Mouse (Mus musculus): Measurements from ENCODE around the gene Igfbp6. TPM values are rescaled to one million over a fixed set of nuclear protein-coding genes. Genes with fewer than 3 reads are reported as not detected.
"Not testable (repeated sequence)": the region's sequence is repeated elsewhere in the genome, so short reads cannot be mapped to it uniquely, and the experiment has no call there.

Gene Igfbp6
- total RNA-seq, 1 experiment from 2014 or later: 17.1 TPM

DNA sequence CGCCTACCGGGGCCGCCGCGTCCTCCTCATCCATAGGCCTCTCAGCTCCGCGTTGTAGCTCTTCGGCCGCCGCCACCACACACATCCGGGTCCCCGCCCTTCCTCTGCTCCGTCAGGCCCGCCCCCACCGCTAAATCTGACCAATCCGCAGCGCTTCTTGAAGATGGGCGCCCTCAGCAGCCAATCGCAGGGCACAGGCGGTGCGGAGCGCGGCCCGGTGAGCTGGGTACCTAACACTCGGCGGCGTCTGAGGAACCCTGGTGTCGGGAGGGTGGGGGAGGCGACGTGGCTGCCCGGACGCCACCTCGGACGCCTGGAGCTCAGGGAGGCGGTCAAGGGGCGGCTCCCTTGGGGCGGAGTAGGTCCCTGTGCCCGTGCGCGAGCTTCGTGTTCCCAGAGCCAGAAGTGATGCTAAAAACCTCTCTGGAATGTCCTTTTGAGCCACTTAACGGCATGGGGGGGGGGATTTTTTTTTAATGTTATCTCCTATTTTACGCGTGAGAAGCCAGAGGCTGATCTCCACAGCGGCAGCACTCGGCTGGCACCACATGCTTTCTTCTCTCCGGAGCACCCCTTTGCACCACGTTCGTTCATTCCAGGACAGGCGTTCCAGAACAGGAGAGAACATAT is 7.9 kb upstream of the Igfbp6 start, which contains the start of gene Spryd3:
Gene Spryd3, minus strand, starts transcription at position 106 of the 630 bp plus-strand sequence.
- DNase-seq: peak; percentile 97

DNA sequence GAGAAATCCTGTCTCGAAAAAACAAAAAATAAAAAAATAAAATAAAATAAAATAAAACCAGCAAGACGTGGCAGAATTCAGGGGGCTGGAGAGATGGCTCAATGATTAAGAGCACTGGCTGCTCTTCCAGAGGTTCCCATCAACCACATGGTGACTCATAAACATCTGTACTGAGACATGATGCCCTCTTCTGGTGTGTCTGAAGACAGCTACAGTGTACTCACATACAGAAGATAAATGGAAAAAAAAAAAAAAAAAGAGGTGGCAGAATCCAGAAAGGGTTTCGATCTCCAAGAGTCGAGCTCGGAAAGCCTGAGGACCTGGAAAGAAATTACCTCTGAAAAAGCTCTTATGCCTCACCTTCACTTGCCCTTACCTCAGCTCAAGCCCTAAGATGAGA is 3.0 kb upstream of the Igfbp6 start:
- no peak for DNase-seq

DNA sequence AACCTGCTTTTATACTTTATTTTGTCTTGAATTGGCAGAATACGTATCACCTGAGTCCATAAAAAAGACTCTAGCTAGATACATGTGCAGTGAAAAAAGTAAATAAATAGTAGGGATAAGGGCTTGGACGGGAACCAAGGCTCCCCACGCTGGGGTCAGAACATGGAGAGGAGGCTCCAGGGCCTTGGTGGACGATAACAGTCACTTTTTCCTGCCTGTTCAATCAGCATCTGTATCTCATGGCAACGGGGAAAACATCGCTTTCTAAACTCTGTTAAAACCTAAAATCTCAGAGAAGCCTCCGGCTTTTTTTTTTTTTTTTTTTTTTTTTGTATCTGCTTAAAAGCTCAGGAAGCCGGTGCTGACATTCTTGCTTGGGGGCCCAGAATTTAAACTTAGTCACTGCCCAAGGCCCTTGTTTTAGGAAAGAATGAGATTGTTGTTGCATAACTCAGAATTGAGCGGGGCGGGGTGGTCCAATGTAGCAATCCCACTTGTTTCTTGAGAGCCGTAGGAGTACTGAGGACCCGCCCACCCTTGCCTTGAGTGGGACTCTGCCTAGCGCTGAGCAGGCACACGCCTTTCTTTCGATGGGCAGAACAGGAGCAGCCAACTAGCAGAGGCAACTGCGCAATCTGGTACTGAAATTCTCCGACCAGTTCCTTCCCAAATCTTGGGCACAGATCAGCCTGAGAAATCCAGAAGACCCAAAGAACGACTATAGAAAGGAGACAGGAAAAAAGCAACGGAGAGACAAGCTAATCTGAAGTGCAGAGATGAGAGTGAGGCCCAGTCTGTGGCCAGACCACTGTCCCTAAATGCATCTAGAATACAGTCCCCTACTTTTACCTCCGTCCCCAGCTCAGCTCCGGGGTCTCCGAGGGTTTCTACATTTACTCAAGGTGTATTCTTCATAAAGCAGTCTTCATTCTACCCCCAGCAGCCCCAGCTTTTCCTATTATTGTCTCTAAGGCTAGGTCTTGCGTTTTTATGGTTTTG is 949 bp upstream of the Igfbp6 start:
- no peak for DNase-seq

DNA sequence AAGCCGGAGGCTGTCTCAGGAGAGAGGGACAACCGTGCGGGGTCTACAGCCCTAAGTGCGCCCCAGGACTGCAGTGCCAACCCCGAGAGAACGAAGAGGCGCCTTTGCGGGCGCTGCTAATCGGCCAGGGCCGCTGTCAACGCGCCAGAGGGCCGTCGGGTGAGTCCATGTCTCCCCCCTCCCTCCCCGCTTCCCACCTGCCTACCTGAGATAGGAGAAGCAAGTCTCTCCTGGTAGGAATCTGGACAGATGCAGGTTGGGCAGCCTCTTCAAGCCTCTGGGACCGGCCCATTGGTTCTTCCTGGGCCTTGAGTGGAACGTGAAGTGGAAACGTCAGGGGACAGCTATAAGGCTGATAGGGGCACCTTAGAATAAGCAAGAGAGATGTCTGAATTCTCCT is 564 bp downstream of the Igfbp6 start:
- DNase-seq: no peak

DNA sequence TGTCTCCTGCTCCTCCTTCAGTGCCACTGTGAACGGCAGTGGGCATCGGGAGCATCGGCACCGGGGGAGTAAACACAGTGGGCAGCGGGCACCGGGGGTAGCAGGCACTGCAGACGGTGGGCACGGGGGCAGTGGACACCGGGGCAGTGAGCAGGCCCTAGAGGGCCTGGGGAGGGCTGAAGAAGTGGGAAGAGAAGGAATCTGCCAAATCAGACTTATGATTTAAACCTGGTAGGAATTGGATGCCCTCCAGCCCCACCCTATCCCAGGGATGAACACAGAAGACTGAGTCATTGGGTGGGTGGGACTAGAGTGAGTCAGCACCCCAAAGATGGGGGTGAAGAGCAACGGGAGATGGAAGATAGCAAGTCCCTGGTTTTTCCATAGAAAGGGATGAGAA is 1.2 kb downstream of the Igfbp6 start:
- DNase-seq: peak; percentile 78

DNA sequence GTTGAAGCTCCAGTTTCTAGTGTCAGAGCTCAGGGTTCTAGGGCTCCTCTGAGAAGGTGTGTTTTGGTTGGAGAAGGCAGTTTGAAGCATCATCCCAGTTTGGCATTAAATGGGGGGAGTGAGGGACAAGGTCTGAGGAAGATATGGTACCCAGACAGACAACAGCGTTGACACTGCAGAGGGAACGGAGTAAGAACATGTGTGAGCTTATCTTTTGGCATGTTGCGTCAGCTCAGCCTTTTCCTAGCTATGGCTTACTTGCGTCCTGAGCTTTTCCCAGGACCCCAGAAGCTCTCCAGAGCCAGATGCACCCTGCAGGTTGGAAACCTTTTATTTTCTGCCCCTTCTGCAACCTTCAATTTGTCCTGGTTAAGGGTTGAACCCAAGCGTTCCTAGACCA is 1.9 kb downstream of the Igfbp6 start:
- no peak for DNase-seq

DNA sequence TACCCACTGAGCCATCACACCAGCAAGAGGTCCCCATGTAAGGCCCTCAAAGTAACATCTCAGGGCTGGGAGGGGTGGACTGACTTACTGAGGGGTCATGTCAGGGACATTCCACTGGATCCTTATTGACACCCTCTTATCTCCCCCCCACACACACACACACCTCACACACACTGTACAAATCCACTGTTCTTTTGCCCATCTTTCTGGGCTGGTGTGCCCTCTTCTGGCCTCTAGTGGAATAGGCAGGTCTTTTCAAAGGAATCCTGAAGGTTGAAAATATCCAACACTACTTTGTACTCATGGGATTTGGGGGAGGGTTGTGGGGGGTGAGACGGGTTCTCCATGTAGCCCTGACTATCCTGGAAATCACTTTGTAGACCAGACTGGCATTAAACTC is 2.7 kb downstream of the Igfbp6 start:
- DNase-seq: peak; percentile 42

DNA sequence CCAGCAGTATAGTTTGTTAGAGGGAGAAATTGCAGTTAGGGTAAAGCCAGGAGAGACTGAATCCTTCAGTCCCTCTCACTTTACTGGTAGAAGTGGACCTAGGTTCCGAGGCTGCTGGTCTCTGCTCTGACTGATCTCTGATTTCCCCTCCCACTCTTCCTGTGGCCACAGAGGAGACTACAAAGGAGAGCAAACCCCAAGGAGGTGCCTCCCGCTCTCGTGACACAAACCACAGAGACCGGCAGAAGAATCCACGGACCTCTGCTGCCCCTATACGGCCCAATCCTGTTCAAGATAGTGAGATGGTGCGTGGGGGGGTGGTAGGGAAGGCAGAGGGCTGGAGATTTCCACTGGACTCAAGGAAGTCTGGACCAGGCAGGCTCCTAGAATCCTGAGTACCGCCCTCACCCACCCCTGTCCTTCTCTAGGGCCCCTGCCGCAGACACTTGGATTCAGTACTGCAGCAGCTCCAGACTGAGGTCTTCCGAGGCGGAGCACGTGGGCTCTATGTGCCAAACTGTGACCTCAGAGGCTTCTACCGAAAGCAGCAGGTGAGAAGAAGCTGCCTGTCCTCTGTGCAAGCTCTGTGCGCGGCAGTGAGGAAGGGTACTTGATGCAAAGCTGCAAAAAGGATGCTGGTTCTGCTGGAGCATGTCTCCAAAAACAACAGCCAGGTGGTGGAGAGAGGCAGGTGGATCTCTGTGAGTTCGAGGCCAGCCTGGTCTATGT is 3.7 kb downstream of the Igfbp6 start:
- no peak for DNase-seq

DNA sequence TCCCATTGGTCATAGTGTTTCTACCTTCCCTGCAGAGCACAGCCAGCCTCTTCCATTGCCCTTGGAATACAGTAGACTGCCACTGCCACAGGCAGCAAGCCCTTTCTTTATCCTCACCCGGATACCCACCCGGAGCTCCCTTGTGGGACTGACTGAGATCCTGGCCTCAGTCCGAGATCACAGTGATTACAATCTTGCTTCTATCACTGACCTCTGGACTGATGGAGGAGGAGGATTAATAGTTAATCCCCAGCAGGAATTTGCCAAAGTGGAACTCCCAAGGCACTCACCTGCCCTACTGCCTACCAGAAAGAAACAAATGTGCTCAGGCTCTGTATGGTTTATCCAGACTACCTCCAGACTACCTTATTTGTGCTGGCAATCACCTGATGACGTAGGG is 5.4 kb downstream of the Igfbp6 start:
- no peak for DNase-seq

DNA sequence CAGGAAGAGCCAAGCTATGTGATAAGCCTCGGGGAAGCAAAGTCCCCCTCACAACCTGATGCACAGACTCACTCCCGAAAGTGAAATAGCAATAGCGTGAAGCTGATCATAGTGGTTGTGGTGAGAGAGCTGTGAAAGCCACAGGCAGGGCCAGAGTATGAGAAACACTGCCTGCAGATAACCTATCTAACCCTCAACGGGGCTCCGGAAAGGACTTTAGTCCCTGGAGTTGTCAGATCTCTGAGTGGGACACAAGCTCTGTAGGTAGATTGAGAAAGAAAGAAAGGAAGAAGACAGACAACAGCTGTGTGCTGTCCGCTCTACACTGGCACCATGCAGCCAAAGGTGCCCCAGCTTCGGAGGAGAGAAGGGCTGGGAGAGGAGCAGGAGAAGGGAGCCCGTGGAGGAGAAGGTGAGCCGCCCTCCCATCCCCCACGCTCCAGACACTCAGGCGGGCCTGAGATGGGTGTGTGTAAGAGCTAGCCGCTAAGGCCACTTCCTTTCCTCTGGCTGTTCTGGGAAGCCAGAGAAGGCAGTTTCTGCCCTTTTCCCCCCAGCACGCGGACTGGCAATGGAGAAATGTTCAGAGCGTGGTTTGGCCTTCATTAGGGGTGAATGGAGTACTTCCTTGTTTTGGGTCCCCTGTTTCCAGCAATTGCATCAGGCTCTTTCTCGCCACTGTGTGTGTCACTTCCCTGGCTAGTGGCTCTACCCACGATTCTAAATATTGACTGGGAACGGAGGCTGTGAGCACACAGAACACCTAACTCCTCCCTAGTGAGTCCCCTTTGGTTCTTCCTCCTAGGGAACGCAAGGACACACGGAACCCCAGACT is 6.4 kb downstream of the Igfbp6 start, which contains the start of gene Soat2:
Gene Soat2, plus strand, starts transcription at position 226 of the 835 bp plus-strand sequence.
- DNase-seq: no peak

DNA sequence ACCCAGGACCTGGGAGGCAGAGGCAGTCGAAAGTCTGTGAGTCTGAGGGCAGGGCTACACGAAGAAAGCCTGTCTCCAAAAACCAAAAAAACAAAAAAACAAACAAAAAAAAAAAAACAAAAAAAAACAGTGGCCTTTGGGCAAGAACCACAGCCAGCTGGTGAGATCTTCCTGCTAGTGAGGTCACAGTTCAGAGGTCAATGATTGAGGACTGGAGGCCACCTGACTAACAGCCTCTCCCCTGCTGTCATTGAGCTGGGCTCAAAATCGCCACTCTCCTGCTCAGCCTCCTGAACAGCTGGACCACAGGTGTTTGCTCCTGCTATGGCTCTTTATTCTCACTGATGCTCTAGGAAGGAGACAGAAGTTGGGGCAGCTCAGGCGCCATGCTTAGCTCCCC is 8.5 kb downstream of the Igfbp6 start:
- DNase-seq: no peak

DNA sequence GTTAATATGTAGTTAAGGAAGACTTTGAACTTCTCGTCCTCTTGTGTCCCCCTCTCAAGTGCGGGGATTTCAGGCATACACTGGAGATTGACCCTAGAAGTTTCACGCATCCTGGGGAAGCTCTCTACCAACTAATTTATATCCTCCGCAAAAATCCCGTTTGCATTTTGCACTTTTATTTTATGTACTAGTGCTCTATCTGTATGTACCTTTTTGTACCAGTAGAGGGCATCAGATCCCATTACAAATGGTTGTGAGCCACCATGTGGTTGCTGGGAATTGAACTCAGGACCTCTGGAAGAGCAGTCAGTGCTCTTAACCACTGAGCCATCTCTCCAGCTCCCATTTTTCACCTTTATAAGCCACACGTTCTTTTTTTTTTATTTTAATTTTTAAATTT is 10.8 kb downstream of the Igfbp6 start:
- DNase-seq: not testable (repeated sequence)

DNA sequence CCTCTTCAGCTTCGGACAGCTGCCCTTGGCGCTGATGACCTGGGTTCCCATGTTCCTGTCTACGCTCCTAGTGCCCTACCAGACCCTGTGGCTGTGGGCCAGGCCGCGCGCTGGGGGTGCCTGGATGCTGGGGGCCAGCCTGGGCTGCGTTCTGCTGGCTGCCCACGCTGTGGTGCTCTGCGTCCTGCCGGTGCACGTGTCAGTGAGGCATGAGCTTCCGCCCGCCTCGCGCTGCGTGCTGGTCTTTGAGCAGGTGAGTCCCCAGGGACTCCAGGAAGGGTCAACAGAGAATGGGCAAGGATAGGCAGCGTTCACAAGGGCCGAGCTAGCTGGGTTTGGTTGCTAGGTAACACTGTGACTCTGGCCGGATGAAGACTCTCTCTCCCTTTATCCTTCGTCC is 12.7 kb downstream of the Igfbp6 start:
- DNase-seq: no peak

DNA sequence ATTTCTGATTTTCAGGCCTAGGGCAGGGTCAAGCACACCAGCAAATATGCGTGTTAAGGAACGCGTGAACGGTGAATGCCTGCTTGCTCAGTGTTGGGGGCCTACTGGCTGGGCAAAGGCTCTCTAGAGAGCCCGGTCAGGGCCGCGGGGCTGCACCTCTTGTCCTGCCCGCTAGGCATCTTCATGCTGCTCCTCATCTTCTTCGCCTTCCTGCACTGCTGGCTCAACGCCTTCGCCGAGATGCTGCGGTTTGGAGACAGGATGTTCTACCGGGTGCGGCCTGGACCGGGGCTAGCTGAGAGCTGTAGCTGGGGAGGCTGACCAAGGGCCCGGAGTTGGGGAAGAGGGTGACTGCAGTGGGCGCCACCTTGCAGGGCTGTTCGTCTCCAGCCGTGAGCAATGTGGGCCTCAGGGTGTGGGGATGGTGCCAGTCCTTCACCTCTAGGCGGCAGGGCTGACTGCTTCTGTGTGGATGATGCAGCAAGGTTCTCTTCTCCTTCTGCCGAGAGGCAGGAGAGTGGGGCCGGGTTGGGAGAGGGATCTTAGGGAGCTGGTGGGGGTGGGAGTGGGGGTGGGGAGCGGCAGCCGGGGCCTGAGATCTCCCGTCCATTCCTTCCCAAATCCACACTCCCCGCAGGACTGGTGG is 16.4 kb downstream of the Igfbp6 start:
- DNase-seq: no peak

DNA sequence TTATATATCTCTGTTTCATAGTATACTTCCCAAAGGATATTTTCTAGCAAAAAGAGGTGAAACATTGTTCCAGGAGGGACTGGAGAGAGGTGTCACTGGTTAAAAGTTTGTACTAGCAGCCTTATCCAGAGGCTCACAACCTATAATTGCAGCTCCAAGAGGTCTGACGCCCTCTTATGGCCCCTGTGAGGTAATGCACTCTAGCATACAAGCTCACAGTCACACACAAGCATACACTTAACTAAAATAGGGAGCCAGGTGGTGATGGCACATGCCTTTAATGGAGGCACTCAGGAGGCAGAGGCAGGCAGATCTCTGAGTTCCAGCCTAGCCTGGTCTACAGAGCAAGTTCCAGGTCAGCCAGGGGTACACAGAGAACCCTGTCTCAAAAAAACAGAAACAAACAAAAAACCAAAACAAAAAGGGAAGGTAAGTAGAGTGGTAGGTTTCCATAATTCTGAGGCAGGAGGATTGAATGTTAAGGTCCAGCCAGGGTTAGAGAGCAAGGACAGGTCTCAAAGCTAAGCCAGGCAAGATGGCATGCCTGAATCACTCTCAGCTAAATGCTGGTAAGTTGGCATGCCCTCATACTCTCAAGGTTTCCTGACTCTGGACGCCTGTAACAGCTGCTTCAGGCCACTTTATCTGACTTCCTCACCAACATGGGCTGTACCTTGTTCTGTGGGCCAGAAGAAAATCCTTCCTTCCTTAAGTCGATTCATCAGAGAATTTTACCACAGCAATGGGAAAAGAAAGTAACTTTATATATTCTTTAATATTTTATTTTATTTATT is 19.9 kb downstream of the Igfbp6 start:
- no peak for DNase-seq

DNA sequence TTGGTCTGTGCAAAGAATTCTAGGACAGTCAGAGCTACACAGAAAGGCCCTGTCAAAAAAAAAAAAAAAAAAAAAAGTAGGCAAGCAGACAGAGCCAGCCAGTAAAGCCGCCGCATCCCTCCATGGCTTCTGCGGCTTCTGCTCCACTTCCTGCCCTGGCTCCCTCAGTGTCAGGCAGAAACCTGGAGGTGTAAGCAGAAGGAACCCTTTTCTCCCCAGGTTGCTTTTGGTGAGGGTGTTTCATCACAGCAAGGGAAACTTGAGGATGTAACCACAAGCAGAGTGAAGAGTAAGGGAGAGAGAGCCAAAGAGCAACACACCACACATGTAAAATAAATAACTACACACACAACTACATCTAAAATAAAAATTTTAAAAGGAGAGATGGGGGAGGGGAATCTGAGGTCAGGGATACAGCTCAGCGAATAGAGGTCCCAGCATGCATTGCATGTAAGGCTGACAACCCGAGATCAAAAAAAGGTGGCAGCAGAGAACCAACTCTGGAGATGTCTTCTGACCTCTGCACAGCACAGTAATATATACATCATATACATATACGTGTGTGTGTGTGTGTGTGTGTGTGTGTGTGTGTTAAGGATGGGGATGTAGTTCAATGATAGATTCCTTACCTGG is 21.4 kb downstream of the Igfbp6 start:
- no peak for DNase-seq

DNA sequence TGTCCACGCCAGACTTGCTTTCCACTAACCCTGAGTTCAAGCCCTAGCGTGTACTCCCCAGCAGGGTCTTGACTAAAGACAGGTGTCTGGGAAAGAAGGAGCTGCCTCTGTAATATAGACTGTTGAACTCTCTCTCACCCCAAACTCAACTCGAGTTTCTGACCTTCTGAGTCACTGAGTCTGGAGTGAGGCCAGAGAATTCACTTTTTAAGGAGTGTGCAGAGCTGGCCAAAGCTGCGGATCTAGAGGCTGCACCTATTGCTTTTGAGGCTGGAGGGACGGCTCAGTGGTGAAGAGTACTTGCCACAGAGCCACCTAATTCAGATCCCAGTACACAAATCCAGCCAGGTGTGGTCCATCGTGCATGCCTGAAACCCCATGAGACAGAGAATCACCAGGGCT is 23.5 kb downstream of the Igfbp6 start:
- peak; percentile 46 for DNase-seq

DNA sequence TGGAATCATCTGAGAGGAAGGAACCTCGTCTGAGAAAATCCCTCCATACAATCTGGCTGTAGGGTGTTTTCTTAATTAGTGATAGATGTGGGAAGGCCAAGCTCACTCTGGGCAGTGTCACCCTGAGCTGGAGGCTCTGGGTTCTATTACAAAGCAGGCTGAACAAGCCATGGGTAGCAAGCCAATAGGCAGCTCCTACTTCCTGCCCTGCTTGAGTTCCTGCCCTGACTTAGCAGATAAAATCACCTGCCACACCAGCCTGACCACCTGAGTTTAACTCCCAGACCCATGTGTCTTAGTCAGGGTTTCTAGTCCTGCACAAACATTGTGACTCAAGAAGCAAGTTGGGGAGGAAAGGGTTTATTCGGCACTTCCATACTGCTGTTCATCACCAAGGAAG is 24.9 kb downstream of the Igfbp6 start:
- no peak for DNase-seq

DNA sequence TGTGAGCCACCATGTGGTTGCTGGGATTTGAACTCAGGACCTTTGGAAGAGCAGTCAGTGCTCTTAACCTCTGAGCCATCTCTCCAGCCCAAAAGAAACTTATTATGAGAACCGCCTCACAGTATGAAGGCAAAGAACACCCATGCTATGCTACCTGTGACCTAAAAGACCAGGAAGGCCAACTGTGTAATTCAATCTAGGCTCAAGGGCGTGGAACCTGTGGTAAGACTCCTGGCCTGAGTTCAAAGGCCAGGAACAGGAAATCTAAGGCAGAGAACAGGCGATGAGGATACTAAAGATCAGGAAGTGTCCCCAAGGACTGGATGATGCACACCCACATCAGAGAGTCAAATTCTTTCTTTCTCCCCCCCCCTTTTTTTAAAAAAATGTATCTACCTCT is 29.4 kb downstream of the Igfbp6 start:
- DNase-seq: no peak

DNA sequence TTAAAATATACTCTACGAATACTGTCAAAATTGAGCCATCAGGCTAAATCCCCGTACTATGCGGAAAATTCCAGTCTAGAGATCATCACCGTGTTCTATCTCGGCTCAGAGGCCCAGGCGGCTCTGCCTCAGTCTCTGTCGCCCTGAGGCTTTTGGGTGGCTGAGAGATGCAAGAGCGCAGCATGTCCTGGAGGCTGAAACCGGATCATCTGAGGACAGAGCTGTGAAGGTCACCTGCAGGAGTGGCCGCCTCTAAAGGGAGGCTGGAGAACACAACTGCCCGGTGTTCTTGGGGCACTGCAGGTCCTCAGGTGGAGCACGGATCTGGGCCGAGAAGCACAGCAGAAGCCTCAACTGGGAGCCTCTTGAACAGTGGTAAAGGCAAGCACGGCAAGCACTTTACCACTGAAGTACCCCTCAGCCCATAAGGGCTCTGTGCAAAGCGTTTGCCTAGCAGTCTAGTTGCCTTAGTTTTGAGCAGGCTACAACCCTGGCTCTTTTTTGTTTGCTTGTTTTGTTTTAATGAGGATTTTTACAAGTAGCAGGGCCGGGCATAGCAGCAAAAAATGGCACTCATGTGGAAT is 31.7 kb downstream of the Igfbp6 start:
- DNase-seq: no peak
